Mouse (Mus musculus) MN1 (cell line): Measurements from ENCODE around the gene Zfp846.
A peak's percentile ranks its signal among the peaks of the same experiment; 100 is the strongest.
"Not testable (repeated sequence)": the region's sequence is repeated elsewhere in the genome, so short reads cannot be mapped to it uniquely, and the experiment has no call there.

Experiments
- DNase-seq: peaks from one replicate; pipeline ENCODE4 v3.0.0-alpha.2; 2016; ENCODE audit warnings: low spot score

Gene Zfp846

GRCm38 (mm10) chr9:20581175-20581634 is at the start of gene Zfp846:
Gene Zfp846, plus strand, starts transcription at chr9:20581291.
- DNase-seq = peak; percentile 92

GRCm38 (mm10) chr9:20534326-20534926 is 46.7 kb upstream of the Zfp846 start:
- DNase-seq = no peak

- DNase-seq = no peak
These were observed 44.5 kb upstream of the Zfp846 start for GRCm38 (mm10) chr9:20536598-20536997.

- DNase-seq = no peak
These were observed 37.6 kb upstream of the Zfp846 start for GRCm38 (mm10) chr9:20543496-20543895.

- no peak for DNase-seq
These were observed 36.8 kb upstream of the Zfp846 start for GRCm38 (mm10) chr9:20544070-20544821.

GRCm38 (mm10) chr9:20545151-20545550 is 35.9 kb upstream of the Zfp846 start:
- DNase-seq = no peak

- no peak for DNase-seq
These were observed 29.3 kb upstream of the Zfp846 start for GRCm38 (mm10) chr9:20551781-20552275.

- DNase-seq = no peak
These were observed 28.4 kb upstream of the Zfp846 start for GRCm38 (mm10) chr9:20552698-20553097.

- no peak for DNase-seq
These were observed 18.9 kb upstream of the Zfp846 start for GRCm38 (mm10) chr9:20562177-20562576.

- DNase-seq = not testable (repeated sequence)
These were observed 15.6 kb upstream of the Zfp846 start for GRCm38 (mm10) chr9:20565326-20566030.

- no peak for DNase-seq
These were observed 10.0 kb upstream of the Zfp846 start for GRCm38 (mm10) chr9:20571060-20571459.

- no peak for DNase-seq
These were observed 4.5 kb upstream of the Zfp846 start for GRCm38 (mm10) chr9:20576591-20576990.

- DNase-seq = no peak
These were observed 20.2 kb downstream of the Zfp846 start for GRCm38 (mm10) chr9:20601270-20601669.

- DNase-seq = peak; percentile 7
These were observed 25.2 kb downstream of the Zfp846 start for GRCm38 (mm10) chr9:20606269-20606668.

- peak; percentile 89 for DNase-seq
These were observed 26.2 kb downstream of the Zfp846 start for GRCm38 (mm10) chr9:20607100-20607974.

GRCm38 (mm10) chr9:20609831-20610464 is 28.9 kb downstream of the Zfp846 start:
- DNase-seq = no peak

GRCm38 (mm10) chr9:20611976-20612375 is 30.9 kb downstream of the Zfp846 start:
- no peak for DNase-seq

- DNase-seq = no peak
These were observed 35.6 kb downstream of the Zfp846 start for GRCm38 (mm10) chr9:20616685-20617084.

GRCm38 (mm10) chr9:20631332-20631731 is 50.2 kb downstream of the Zfp846 start:
- no peak for DNase-seq

- not testable (repeated sequence) for DNase-seq
These were observed 54.6 kb downstream of the Zfp846 start for GRCm38 (mm10) chr9:20635676-20636075.

- DNase-seq = no peak
These were observed 55.2 kb downstream of the Zfp846 start for GRCm38 (mm10) chr9:20636256-20636655.
